Mouse (Mus musculus) adrenal gland, adult 18-20 months (tissue): Measurements from ENCODE around the gene 4930558K02Rik. TPM values are rescaled to one million over a fixed set of nuclear protein-coding genes. Genes with fewer than 3 reads are reported as not detected.
A peak's percentile ranks its signal among the peaks of the same experiment; 100 is the strongest.

Experiments
- DNase-seq, 2 experiments: peaks; one replicate each; pipeline ENCODE4 v3.0.0; 2021 to 2022; ENCODE audit warnings: low spot score in 2 of 2
- total RNA-seq, 2 experiments: library from RNA; stranded (reverse); gene quantifications; 1 replicate in 1 of 2; 2 replicates in 1 of 2; pipeline ENCODE4 v1.2.3; 2021

4930558K02Rik gene
- total RNA-seq, 2 experiments from 2014 or later, result 0.32 TPM; not detected in 1

- no peak for DNase-seq
These were observed 23.6 kb downstream of the 4930558K02Rik start for GRCm38 (mm10) chr1:161955846-161956245.

GRCm38 (mm10) chr1:161952599-161952998 lies 26.8 kb downstream of the 4930558K02Rik start:
- no peak for DNase-seq

- DNase-seq, result no peak
These were observed 28.2 kb downstream of the 4930558K02Rik start for GRCm38 (mm10) chr1:161951009-161951779.

GRCm38 (mm10) chr1:161942082-161942481 lies 37.4 kb downstream of the 4930558K02Rik start:
- DNase-seq, result no peak

- no peak for DNase-seq
These were observed 47.1 kb downstream of the 4930558K02Rik start for GRCm38 (mm10) chr1:161932286-161932685.

GRCm38 (mm10) chr1:161931817-161932216 lies 47.6 kb downstream of the 4930558K02Rik start:
- DNase-seq, result no peak

GRCm38 (mm10) chr1:161931313-161931712 lies 48.1 kb downstream of the 4930558K02Rik start:
- DNase-seq, result no peak

GRCm38 (mm10) chr1:161927976-161928375 lies 51.5 kb downstream of the 4930558K02Rik start:
- DNase-seq, result no peak

- no peak for DNase-seq
These were observed 54.1 kb downstream of the 4930558K02Rik start for GRCm38 (mm10) chr1:161925281-161925805.

- no peak for DNase-seq
These were observed 55.1 kb downstream of the 4930558K02Rik start for GRCm38 (mm10) chr1:161924321-161924720.

GRCm38 (mm10) chr1:161921928-161922327 lies 57.5 kb downstream of the 4930558K02Rik start:
- no peak for DNase-seq

- no peak for DNase-seq
These were observed 58.7 kb downstream of the 4930558K02Rik start for GRCm38 (mm10) chr1:161920475-161921454.

- DNase-seq, result no peak
These were observed 59.8 kb downstream of the 4930558K02Rik start for GRCm38 (mm10) chr1:161919594-161919993.

- no peak for DNase-seq
These were observed 60.6 kb downstream of the 4930558K02Rik start for GRCm38 (mm10) chr1:161918682-161919372.

GRCm38 (mm10) chr1:161917940-161918484 lies 61.4 kb downstream of the 4930558K02Rik start:
- DNase-seq, result no peak

- no peak for DNase-seq
These were observed 63.4 kb downstream of the 4930558K02Rik start for GRCm38 (mm10) chr1:161916036-161916435.

GRCm38 (mm10) chr1:161913648-161913984 lies 65.8 kb downstream of the 4930558K02Rik start:
- DNase-seq, result peak in 1 of 2 experiments; percentile 5

- no peak for DNase-seq
These were observed 66.3 kb downstream of the 4930558K02Rik start for GRCm38 (mm10) chr1:161912940-161913647.

GRCm38 (mm10) chr1:161909074-161909473 lies 70.4 kb downstream of the 4930558K02Rik start:
- DNase-seq, result no peak
